Mouse (Mus musculus) liver, adult 2 months (tissue): ENCODE results near the gene Tesc.

Source experiments
- CTCF ChIP-seq: fragments of 200-500 bp; IDR thresholded peaks from 2 replicates; pipeline ENCODE4 v1.5.1; 2011; ENCODE audit warnings: low read depth, low read length, control low read depth
- POLR2A ChIP-seq: fragments of 200-500 bp; IDR thresholded peaks from 2 replicates; pipeline ENCODE4 v1.6.1; 2011; ENCODE audit warnings: low read length, control low read depth; ENCODE audit not compliant: insufficient read depth; ENCODE audit errors: extremely low read depth

DNA sequence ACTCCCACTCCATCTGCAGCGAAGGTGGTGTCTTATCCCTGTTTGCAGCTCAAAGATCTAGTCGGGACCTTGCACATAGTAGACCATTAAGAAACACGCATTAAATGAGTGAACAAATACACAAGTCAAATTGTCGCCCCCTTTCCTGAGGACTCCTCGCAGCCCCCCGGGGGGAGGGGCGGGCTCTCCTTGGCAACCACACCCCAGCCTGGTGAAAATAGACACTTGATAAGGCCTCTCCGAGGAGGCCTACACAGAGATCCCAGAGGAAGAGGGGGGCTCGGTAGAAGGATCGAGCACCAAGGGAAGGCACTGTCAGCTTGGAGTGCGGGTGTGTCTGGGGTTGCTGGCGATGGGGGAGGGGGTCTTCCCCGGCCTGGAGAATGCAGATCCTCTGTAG lies 1.2 kb upstream of the Tesc start:
- TF ChIP-seq CTCF (no peak), POLR2A (no peak)
